Mouse (Mus musculus): ENCODE results near the gene Gm3239. TPM values are rescaled to one million over a fixed set of nuclear protein-coding genes. Genes with fewer than 3 reads are reported as not detected.
A peak's percentile ranks its signal among the peaks of the same experiment; 100 is the strongest.
"Not testable (repeated sequence)": the region's sequence is repeated elsewhere in the genome, so short reads cannot be mapped to it uniquely, and the experiment has no call there.

Gene Gm3239
- total RNA-seq (2021), result not detected

DNA sequence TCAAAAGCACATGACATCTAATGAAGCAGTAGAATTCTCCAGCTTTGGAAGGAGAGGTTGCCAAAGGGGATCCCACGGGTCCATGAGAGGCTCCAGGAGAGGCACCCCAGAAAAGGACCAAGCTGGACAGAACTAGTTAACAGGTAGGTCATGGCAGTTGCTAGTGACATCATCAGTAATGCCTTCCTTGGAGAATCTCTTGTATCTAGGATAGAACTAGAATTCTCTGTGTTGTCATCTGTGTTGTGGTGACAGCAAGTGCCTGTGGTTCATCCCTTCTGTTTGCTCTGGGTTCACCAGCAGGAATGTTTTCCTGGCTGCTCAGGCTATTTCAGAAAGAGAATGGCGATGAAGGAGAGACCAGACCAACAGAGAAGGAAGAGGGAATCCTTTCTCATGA is at the start of gene Gm3239:
Gm3239 (plus strand) TSS at position 301 of the 400 bp plus-strand sequence.
- intact Hi-C loops (cut with DNase I); DNase-seq (ENCODE audit: extremely low spot score in 1 of 2, low spot score in 2 of 2): not testable (repeated sequence)

DNA sequence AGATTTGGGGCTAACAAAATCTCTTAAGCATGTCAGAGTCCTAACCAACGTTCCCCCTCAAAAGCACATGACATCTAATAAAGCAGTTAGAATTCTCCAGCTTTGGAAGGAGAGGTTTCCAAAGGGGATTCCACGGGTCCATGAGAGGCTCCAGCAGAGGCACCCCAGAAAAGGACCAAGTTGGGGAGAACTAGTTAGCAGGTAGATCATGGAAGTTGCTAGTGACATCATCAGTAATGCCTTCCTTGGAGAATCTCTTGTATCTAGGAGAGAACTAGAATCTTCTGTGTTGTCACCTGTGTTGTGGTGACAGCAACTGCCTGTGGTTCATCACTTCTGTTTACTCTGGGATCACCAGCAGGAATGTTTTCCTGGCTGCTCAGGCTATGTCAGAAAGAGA is 31.9 kb upstream of the Gm3239 start, which contains the start of gene Gm8159:
Gm8159 (plus strand) TSS at position 301 of the 400 bp plus-strand sequence.
- DNase-seq (ENCODE audit: extremely low spot score in 1 of 2, low spot score in 2 of 2); intact Hi-C loops (cut with DNase I): not testable (repeated sequence)

DNA sequence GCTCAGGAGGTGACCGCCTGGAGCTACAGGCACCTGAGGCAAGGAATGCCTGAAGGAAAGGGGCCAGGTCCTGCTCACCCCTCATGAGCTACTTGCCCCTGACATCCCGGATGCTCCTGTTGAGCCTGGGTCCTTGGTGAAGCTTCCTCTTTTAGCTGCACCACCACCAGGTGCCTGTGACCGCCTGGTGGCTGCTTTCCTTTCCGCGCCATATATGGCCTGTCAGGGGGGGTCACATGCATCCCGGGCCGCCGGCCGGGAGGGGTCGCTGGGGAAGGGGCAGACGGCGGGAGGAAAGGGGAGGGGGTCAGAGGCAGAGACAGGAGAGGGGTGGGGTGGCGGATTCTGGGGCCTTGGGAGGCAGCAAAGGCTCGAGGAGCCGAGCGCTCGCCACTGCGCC is 14.7 kb upstream of the Gm3239 start:
- peak; percentile 3 to 32 for DNase-seq (ENCODE audit: extremely low spot score in 1 of 2, low spot score in 2 of 2)
- intact Hi-C loops (cut with DNase I), result not testable (repeated sequence)

DNA sequence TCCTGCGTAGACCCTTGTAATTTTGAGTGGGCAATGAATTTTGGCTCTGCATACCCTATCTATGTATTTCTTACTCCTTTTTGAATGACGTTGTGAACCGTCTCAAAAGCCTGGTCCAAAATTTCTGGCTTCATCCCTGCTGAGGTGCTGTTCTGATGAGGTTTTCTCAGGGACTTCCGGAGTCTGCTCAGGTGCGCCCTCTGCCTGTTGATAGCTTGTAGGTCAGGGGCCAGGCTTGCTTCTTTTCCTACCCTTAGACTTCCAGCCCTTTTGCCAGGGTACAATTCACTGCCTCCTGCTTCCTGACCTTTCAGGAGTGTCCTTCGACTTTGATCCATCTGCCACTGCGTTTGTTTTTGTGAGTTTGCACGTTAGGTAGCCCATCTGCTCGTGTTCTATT is 13.7 kb upstream of the Gm3239 start:
- intact Hi-C loops (cut with DNase I), result not testable (repeated sequence)
- peak; percentile 6 to 20 for DNase-seq (ENCODE audit: extremely low spot score in 1 of 2, low spot score in 2 of 2)

DNA sequence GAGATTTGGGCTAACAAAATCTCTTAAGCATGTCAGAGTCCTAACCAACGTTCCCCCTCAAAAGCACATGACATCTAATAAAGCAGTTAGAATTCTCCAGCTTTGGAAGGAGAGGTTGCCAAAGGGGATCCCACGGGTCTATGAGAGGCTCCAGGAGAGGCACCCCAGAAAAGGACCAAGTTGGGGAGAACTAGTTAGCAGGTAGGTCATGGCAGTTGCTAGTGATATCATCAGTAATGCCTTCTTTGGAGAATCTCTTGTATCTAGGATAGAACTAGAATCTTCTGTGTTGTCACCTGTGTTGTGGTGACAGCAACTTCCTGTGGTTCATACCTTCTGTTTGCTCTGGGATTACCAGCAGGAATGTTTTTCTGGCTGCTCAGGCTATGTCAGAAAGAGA is 44.9 kb downstream of the Gm3239 start, which contains the start of gene Gm7876:
Gm7876 (plus strand) TSS at position 301 of the 400 bp plus-strand sequence.
- intact Hi-C loops (cut with DNase I), result not testable (repeated sequence)

More for the DNA sequence above, 44.9 kb downstream of the Gm3239 start, which contains the start of gene Gm7876:
- not testable (repeated sequence) for DNase-seq (ENCODE audit: extremely low spot score in 1 of 2, low spot score in 2 of 2)

Other genes starting within 250 kb of the Gm3239 start
- gene Gm3164, start 248.7 kb upstream of the Gm3239 start, total RNA-seq (2021), result 1 to 10 TPM; 1.4 to 1.8 TPM
- gene Gm3173, start 233.2 kb upstream of the Gm3239 start, total RNA-seq (2021), result 1 to 10 TPM in 1 of 2 experiments, not detected in 1; 2.0 TPM
- not detected for gene Gm3182, start 182.4 kb upstream of the Gm3239 start, total RNA-seq (2021)
- not detected for gene Gm3047, start 108.8 kb upstream of the Gm3239 start, total RNA-seq (2021)
- under 1 TPM; 0.53 to 0.77 TPM for gene Gm8159, start 31.8 kb upstream of the Gm3239 start, total RNA-seq (2021)
- not detected for gene Gm7876, start 45.0 kb downstream of the Gm3239 start, total RNA-seq (2021)
- gene Gm3252, start 62.6 kb downstream of the Gm3239 start, total RNA-seq (2021), result under 1 TPM; 0.54 to 0.83 TPM
- not detected for gene Gm9602, start 112.1 kb downstream of the Gm3239 start, total RNA-seq (2021)
- not detected for gene Gm3269, start 173.9 kb downstream of the Gm3239 start, total RNA-seq (2021)
- gene Gm3264, start 191.4 kb downstream of the Gm3239 start, total RNA-seq (2021), result 10 to 100 TPM; 19.4 to 20.7 TPM
- gene Gm3278, start 228.2 kb downstream of the Gm3239 start, total RNA-seq (2021), result not detected

Measured in left cerebral cortex, postnatal 10 days (tissue).